Mouse (Mus musculus): ENCODE measurements around the gene Gna14. TPM values are rescaled to one million over a fixed set of nuclear protein-coding genes. Genes with fewer than 3 reads are reported as not detected.

Gene Gna14
- total and polyA plus RNA-seq, 3 experiments = not detected

DNA sequence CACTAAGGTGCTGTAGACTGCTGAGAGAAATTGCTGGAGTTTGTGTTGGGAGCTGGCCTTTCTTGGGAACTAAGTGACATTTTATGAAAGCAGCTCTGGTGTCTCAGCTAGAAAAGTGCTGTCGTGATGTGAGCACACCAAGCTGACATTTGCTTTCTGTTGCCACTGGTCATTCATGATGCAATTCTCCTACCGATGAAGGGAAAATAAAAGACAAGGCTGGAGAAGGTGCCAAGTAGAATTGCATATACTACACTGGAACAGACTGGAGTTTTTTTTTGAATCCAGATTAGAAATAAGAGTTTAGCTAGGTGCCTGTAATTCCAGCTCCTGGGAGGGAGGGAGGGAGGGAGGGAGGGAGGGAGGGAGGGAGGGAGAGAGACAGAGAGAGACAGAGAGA lies 98.7 kb downstream of the Gna14 start:
- Histone ChIP-seq H3K9ac (ENCODE audit: control insufficient read depth, low read depth, low read length, poor library complexity, severe bottlenecking) (no peak overlapping the region), H3K36me3 (ENCODE audit: control insufficient read depth in 1 of 2, insufficient read depth in 2 of 2, low read length in 2 of 2) (peaks cover 0 to 4% of the 10 kb centered on the region in 2 experiments; a peak in 2 of 4 replicates), H3K4me3 (ENCODE audit: control insufficient read depth in 1 of 2, insufficient read depth in 1 of 2, low read depth in 2 of 2, low read length in 2 of 2) (no peak overlapping the region), H3K4me1 (ENCODE audit: control insufficient read depth in 1 of 2, insufficient read depth in 2 of 2, low read length in 2 of 2) (peaks cover 0 to 6% of the 10 kb centered on the region in 2 experiments; a peak in 2 of 4 replicates), H3K79me2 (ENCODE audit: control insufficient read depth, insufficient read depth, low read length, poor library complexity) (no peaks in the 10 kb centered on the region), H3K27ac (ENCODE audit: control insufficient read depth, low read depth, low read length) (no peak overlapping the region), H3K9me3 (replicated peaks; ENCODE audit: insufficient read depth, low read length) (no peaks in the 10 kb centered on the region), H3K27me3 (ENCODE audit: control insufficient read depth in 1 of 2, insufficient read depth in 2 of 2, low read length in 2 of 2) (no peaks in the 10 kb centered on the region)
- TF ChIP-seq RAD21 (IDR thresholded peaks at IDR 0.05; ENCODE audit: low read depth, low read length) = no peak
- TF ChIP-seq MAX (IDR thresholded peaks at IDR 0.05; ENCODE audit: low read length) = no peak
- TF ChIP-seq MXI1 (IDR thresholded peaks at IDR 0.05; ENCODE audit: low read depth, low read length) = no peak
- TF ChIP-seq GATA1 (IDR thresholded peaks at IDR 0.05; ENCODE audit: low read depth, low read length) = no peak
- TF ChIP-seq SMC3 (IDR thresholded peaks at IDR 0.05; ENCODE audit: low read depth, low read length) = no peak
- TF ChIP-seq CTCF (IDR thresholded peaks at IDR 0.05 in 2 of 3, conservative IDR thresholded peaks at IDR 0.05 in 1 of 3; ENCODE audit: control insufficient read depth in 1 of 3, insufficient read depth in 1 of 3, low read depth in 2 of 3, low read length in 3 of 3, poor library complexity in 1 of 3, severe bottlenecking in 1 of 3) = no peak
- TF ChIP-seq NELFE (IDR thresholded peaks at IDR 0.05; ENCODE audit: low read depth, low read length) = no peak
- TF ChIP-seq TCF12 (IDR thresholded peaks at IDR 0.05; ENCODE audit: low read depth, low read length) = no peak
- DNase-seq (ENCODE audit: low read depth, low spot score) = no peak

DNA sequence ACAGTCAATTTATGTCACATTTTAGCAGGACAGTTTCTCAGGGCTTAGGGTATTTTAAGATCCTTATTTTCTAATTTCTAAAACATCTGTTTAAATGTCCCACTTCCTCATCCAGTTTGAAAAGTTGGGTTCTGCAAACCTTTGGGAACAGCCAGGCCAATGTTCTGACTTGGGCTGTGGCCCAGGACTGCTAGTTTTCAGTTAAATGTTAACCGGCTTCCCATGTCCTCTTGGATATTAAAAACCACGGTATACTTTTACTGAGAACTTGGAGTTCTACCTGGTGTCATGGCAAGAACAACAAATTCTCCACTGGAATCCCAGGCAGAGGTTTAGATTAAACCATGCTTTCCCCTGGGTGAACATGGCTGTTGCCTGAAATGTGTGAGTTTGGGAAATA lies 102.9 kb downstream of the Gna14 start:
- Histone ChIP-seq H3K79me2 (ENCODE audit: control insufficient read depth, insufficient read depth, low read length, poor library complexity) (no peaks in the 10 kb centered on the region), H3K4me3 (ENCODE audit: control insufficient read depth in 1 of 2, insufficient read depth in 1 of 2, low read depth in 2 of 2, low read length in 2 of 2) (no peak overlapping the region), H3K36me3 (ENCODE audit: control insufficient read depth in 1 of 2, insufficient read depth in 2 of 2, low read length in 2 of 2) (no peaks in the 10 kb centered on the region)

DNA sequence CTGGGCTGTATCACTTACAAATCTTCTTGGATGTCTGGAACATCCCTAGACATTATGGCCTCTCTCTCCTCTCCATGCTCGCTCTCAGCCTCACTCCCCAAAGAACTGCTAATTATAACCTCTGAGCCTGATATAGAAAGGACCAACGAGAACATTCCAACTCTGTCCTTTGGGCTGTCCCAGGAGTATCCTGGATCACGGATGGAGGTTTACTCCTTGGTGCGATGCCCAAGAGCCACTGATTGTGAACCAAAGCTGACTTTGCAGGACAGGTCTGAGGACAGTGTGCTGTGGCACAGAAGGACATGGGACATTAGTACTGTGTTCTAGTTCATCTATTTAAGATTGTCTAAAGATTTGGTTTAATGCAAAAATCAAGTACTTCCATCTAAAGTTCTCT lies 108.1 kb downstream of the Gna14 start:
- no peak for DNase-seq (ENCODE audit: low read depth, low spot score)
- Histone ChIP-seq H3K27ac (ENCODE audit: control insufficient read depth, low read depth, low read length) (no peak overlapping the region), H3K27me3 (ENCODE audit: control insufficient read depth in 1 of 2, insufficient read depth in 2 of 2, low read length in 2 of 2) (no peaks in the 10 kb centered on the region; a peak in 1 of 4 replicates), H3K4me1 (ENCODE audit: control insufficient read depth in 1 of 2, insufficient read depth in 2 of 2, low read length in 2 of 2) (no peaks in the 10 kb centered on the region), H3K9ac (ENCODE audit: control insufficient read depth, low read depth, low read length, poor library complexity, severe bottlenecking) (no peak overlapping the region), H3K79me2 (ENCODE audit: control insufficient read depth, insufficient read depth, low read length, poor library complexity) (no peaks in the 10 kb centered on the region), H3K36me3 (ENCODE audit: control insufficient read depth in 1 of 2, insufficient read depth in 2 of 2, low read length in 2 of 2) (no peaks in the 10 kb centered on the region), H3K9me3 (replicated peaks; ENCODE audit: insufficient read depth, low read length) (no peaks in the 10 kb centered on the region), H3K4me3 (ENCODE audit: control insufficient read depth in 1 of 2, insufficient read depth in 1 of 2, low read depth in 2 of 2, low read length in 2 of 2) (no peak overlapping the region)
- TF ChIP-seq BHLHE40 (IDR thresholded peaks at IDR 0.05; ENCODE audit: borderline replicate concordance, low read depth, low read length) (no peak), CTCF (IDR thresholded peaks at IDR 0.05 in 2 of 3, conservative IDR thresholded peaks at IDR 0.05 in 1 of 3; ENCODE audit: control insufficient read depth in 1 of 3, insufficient read depth in 1 of 3, low read depth in 2 of 3, low read length in 3 of 3, poor library complexity in 1 of 3, severe bottlenecking in 1 of 3) (no peak), ELF1 (IDR thresholded peaks at IDR 0.05; ENCODE audit: low read depth, low read length) (no peak), USF1 (IDR thresholded peaks at IDR 0.05; ENCODE audit: low read depth, low read length) (no peak), MEF2A (IDR thresholded peaks at IDR 0.05; ENCODE audit: extremely low read depth, insufficient replicate concordance, low read depth, low read length, poor library complexity, severe bottlenecking) (no peak)

More for the DNA sequence above, 102.9 kb downstream of the Gna14 start:
- no peaks in the 10 kb centered on the region for H3K4me1 ChIP-seq (ENCODE audit: control insufficient read depth in 1 of 2, insufficient read depth in 2 of 2, low read length in 2 of 2)
- H3K9me3 ChIP-seq (replicated peaks; ENCODE audit: insufficient read depth, low read length) = no peaks in the 10 kb centered on the region
- no peak overlapping the region for H3K9ac ChIP-seq (ENCODE audit: control insufficient read depth, low read depth, low read length, poor library complexity, severe bottlenecking)
- no peaks in the 10 kb centered on the region for H3K27me3 ChIP-seq (ENCODE audit: control insufficient read depth in 1 of 2, insufficient read depth in 2 of 2, low read length in 2 of 2)
- DNase-seq (ENCODE audit: low read depth, low spot score) = no peak
- no peak overlapping the region for H3K27ac ChIP-seq (ENCODE audit: control insufficient read depth, low read depth, low read length)
- TF ChIP-seq RCOR1 (IDR thresholded peaks at IDR 0.05; ENCODE audit: low read depth, low read length) (no peak), POLR2AphosphoS2 (IDR thresholded peaks at IDR 0.05; ENCODE audit: low read length) (no peak), ZKSCAN1 (IDR thresholded peaks at IDR 0.05; ENCODE audit: low read depth, low read length) (no peak), E2F4 (IDR thresholded peaks at IDR 0.05; ENCODE audit: borderline replicate concordance, low read depth, low read length) (no peak), MAX (IDR thresholded peaks at IDR 0.05; ENCODE audit: low read length) (no peak)
